Mouse (Mus musculus) urinary bladder, postnatal 36 days (tissue): ENCODE data around the gene Polr2l.
"Not testable (repeated sequence)": the region's sequence is repeated elsewhere in the genome, so short reads cannot be mapped to it uniquely, and the experiment has no call there.

Source experiments
- DNase-seq, 2 experiments: peaks; one replicate each; pipeline ENCODE4 v3.0.0; 2022; ENCODE audit warnings: low spot score in 2 of 2, mixed read lengths in 1 of 2

Polr2l gene

DNA sequence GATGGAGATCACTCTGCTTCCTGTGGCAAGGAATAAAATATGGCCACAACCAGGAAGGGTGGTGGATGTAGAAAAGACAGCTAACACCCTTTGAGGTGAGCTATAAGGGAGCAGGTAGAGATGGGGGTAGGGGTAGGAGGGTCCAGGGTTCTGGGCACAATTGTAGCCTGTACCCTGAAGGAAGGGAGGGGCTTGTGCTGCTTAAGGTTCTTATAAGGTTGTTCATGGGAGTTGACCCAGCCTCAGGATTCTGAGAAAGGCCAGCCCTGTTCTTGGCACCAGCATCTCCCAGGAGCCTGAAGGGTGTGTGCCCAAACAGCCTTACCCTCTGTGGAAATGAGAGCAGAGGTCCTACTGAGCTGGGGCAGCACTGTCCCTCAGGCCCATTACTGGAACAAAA lies 23.0 kb downstream of the Polr2l start:
- no peak for DNase-seq

DNA sequence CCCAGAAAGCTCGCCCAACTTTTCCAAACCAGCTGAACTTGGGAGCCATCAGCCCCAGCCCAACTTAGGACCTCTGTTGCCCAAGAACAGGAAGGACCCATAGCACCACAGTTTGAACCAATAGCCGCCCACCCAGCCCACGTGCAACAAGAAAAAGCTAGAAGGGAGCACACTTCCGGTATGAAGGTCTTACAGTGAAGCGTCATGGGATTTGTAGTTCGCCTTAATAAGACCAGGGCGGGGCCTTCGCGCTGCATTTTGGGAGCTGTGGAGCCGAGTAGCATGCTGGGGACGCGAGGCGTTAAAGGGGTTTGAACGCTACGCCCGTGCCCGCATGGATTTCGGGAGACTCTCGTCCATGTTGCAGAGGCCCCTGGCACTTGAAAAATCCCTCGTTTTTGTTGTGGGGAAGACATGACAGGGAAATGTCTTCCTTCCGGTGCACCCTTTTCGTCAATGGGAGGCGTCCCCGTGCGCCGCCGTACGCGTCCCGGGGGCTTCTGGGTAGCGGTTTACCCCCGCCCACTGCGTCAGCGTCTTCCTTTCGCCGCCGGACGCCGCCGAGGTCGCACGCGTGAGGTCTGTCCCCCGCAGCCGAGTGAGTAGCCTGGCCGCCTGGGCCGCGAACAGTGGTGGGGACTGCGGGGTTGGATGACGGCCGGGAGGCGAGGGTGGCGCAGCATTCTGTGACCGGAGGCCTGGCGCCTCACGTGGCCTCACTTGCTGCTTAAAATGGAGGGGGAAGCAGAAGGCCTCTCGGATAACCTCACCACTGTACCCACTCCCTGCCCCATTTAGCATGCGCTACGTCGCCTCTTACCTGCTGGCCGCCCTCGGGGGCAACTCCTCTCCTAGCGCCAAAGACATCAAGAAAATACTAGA lies 27.6 kb downstream of the Polr2l start, which contains the start of gene Rplp2:
Gene Rplp2, plus strand, starts transcription at position 261 of the 882 bp plus-strand sequence.
- peak; percentile 90 to 94 for DNase-seq

DNA sequence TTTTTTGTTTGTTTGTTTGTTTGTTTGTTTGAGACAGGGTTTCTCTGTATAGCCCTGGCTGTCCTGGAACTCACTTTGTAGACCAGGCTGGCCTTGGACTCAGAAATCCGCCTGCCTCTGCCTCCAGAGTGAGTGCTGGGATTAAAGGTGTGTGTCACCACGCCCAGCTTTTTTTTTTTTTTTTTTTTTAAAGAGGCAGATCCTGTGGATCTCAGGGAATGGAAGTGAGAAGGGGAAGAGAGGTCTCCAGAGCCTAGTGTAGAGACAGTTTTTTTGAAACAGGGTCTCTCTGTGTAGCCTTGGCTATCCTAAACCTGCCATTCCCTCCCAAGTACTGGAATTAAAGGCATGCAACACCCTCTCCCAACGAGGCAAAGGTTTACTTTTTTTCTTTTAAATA lies 28.6 kb downstream of the Polr2l start:
- not testable (repeated sequence) for DNase-seq

DNA sequence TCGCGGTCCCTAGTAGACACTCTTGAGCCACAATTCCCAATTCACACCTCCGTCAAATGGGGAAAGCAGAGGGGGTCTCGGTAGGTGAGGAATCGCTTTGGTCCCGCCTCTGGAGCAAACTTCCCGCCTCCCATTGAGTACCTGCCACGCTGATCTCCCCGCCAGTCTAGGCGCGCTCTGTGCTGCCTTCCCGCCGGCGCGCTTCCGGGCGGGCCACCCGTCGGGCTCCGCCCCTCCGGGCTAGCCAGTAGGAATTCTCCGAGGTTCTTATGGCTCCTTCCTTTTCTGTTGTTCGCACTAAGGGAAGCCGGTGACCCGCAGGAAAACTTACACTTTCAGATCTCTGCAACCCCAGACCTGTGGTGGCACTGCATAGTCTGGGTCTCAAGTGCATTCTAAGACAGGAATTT lies 31.1 kb downstream of the Polr2l start, which contains the start of gene Pidd1:
Gene Pidd1, minus strand, starts transcription at position 198 of the 410 bp plus-strand sequence.
- DNase-seq = peak in 1 of 2 experiments; percentile 69

DNA sequence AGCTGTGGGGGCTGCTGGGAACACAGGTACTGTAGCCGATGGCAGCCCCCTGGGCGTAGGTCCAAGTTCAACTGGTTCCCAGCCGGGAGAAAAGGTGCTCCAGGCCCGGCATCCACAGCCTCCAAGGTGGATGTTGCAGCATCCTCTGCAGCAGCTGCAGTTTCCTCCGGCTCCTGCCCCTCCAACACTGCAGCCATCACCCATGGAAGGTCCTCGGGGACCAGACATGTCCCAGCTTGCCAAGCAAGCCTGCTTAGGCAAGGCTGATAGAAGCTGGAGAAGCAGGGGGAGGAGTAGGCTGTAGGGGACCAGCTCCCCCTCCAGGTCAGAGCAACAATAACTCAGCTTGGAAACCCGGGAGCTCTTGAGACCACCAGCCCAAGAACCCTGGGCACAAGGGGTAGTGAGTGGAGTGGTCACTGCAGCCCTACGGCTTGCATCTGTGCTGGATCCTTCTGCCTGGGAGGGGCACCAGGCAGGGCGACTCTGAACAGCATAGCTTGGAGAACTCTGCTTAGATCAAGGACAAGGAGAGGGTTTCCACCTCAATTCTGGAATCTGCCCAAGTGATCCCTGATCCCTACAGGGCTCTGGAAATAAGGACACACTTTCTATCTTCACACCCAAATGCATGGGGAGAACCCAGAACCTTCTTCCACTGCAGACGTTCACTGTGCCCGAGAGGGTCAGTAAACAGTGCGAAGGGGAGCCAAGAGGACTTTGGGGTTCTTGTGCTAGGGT lies 31.7 kb downstream of the Polr2l start:
- no peak for DNase-seq

DNA sequence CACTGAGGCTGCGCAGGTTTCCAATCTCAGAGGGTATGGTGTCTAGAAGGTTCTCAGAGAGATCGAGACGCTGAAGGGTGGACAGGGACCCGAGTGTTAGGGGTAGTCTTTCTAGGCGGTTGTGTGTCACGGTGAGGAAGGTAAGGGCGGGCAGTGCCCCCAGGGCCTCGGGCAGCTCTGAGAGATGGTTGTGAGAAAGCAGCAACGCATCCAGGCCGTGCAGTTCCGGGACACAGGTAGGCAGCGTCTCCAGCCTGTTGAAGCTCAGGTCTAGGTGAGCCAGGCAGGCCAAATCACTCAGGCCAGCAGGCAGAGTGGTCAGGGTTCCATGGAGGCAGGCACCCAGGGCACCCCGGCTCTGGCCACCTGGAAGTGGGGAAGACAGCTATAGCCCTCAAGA lies 32.7 kb downstream of the Polr2l start:
- no peak for DNase-seq

DNA sequence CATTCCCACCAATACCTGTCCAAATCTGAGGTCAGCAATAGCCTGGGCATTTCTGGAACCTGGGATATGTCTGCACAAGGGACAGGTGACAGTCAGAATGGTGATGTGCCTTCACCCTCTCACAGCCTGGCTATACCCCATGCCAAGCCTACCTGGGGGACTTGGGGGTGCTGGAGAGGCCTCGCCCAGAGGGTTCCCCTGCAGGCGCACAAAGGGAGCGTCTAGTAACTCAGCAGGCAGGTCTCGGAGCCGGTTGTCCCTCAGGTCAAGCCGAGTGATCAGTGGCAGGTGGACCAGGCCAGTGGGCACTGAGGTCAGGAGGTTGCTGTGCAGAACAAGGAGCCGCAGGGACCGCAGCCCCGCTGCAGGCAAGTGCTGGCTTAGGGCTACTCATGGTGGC lies 33.5 kb downstream of the Polr2l start:
- no peak for DNase-seq

DNA sequence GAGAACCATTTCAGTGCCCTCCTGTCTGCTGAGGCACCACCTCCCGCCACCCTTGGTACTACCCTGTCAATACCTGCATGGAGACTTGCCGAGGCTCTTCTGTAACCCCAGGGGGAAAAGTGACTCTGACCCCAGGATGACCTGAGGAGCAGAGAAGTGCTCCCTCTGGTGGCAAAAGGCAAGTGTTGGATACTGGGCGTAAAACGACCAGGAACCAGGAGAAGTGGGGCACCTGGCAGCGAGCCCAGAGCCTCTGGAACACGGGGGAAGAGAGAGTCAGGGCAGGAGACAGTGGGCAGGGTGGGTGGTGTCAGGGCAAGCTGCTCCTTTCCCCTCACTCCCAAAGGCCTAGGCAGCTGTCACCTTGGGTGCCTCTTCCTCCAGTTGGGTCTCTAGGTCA lies 34.3 kb downstream of the Polr2l start:
- DNase-seq = no peak

DNA sequence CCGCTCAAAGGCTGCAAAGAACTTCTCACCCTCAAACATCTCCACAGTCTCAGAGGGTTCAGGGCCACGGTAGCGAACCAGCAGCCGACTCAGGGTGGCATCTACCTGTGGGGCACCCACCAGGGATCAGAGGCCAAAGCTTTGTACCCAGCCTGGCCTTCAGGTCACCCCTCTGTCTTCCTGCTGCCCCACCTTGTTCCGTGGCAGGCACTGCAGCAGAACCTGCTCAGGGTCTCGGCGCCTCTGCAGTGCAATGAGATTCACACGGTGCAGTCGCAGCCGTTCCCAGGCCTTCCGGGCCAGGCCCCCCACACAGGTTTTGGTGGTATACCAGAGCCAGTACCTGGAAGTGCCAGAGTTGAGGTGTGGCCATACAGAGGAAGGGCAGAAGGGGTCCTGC lies 35.1 kb downstream of the Polr2l start:
- no peak for DNase-seq

DNA sequence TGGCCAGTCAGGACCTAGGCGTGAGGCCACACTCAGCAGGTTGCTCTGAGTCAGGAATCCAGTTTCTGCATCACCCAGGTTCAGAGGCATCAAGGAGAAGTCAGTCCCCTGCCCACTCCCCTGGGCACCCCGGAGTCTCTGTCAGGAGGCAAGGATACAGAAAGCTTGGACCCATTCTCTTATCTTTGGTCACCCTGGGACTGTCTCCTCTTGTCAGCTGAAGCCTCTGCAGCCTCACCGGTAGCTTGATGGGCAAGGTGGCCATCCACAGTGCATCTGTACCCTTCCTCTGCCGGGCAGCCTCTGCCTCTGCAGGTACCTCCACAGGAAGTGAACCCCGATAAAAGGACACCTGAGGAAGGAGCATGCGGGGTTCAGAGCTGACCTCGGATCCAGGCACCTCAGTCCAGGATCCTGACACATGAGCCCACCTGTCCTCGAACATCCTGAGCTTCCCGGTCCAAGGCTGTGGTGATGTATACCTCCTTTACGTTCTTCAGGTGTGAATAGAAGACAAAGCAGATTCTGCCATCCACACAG lies 35.7 kb downstream of the Polr2l start:
- no peak for DNase-seq

DNA sequence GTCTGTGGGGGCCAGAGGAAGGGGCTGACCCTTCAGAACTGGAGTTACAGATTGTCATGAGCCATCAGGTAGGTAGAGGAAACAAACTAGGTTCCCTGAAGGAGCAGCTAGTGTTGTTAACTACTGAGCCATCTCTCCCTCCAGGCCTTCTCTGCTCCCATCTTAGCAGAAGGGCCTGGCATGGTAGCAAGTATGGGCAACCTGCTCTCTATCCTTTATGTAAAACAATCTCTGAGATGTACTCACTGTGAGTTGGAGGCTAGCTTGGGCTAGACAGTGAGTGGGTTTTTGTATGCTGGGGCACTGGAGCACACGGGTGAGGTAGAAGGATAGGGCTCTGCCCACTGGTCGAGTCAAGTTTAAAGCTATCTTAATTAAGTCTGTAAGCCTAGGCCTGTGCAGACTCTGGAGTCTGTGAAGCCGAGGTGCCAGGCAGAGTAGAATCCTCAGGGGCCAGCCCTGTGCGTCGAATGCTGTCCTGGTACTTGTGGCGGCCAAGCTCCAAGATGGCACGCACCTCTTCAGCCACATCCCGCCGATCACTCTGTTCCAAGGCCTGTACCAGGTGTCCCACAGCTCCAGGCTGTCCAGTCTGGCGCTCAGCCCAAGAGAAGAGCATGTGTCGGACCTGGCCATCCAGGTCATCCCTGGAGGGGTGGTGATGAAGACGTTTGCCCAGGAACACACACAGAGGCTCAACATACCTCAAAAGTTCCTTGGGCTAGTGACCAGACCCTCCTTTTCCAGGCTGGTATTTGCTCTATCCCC lies 36.5 kb downstream of the Polr2l start:
- DNase-seq = no peak

DNA sequence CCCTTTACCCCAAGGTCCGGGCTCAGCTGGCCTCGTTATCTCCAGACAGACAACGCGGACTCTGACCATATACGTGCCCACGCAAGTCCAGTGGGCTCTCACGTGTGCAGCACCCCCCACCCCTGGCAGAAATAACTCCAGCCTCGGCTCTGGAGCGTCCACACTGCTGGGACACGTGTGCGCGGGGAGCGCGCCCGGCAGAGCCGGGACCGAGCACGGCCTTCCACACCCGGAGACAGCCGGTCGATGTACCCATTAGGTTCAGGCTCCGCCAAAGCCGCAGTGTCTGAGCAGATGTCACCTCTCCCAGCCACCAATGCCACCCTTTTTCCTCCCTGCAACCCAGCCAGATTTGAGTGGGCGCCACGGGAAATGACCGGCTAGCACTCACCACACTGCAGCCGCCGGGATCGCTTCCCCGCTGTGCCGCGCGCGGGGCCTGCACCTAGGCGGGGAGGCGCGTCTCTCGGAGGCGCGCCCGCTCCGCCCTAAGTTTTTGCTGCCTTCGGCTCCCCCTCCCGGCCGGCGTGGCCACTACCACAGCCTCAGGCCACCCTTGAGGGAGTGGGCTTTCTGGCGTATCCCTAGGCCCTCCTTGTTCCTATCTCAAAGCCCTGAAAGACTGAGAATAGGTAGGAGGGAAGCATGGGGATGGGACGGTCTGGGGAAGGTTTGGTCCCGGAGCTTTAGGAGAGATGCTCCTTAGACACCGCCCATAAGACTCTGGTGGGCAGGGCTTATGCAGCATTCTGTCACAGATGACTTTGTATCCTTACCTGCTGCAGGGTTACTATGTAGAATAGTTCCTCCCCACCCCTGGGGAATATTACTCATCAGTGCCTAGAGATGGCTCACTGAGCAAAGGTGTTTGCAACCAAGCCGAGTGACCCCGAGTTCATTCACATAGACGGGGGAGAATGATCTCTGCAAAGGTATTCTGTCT lies 37.5 kb downstream of the Polr2l start, which contains the start of gene Slc25a22:
Gene Slc25a22, minus strand, starts transcription at position 715 of the 943 bp plus-strand sequence.
- DNase-seq = peak; percentile 78 to 81

DNA sequence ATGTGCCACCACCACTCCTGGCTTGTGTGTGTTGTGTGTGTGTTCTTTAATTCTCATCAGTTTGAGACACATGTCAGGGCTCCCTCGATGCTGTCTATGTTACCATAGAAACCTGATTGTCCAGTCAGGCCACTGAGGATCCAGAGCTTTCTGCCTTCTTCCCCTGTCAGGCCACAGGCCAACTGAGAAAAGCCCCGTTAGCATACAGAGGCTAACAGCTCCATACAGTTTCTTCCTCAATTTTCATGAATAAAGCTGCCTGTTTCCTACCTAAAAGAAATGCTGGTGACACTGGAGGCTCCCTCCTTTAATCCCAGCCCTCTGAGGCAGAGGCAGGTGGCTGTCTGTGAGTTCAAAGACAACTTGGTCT lies 38.4 kb downstream of the Polr2l start:
- DNase-seq = no peak

DNA sequence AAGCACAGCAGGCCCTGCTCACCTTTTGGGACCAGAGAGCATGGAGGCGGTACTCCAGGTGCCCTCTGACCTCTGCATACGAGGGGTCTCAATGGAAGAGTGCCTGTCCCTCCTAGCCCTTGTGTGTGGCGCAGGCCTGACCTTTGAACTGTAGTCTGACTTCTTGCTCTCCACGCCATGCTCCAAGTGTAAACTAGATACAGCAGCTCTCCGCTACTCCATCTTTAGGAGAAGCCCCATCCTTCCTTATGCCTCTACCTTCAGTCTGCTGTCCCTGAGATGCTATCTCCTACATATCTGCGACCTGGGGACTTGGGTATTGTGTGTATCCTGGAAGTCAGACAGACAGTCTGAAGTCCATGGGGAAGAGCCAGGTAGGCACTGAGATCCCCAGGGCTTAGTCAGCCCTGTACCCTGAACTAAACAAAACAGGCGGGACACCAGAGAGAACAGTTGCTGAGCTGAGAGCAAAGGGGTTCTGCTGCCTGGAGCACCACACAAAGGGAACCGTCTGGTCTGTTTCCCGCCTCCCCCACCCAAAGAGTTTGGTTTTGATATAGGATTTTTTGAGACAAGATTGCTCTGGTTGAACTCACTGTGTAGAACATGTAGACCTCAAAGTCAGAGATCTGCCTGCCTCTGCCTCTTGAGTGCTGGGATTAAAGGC lies 38.9 kb downstream of the Polr2l start:
- no peak for DNase-seq

DNA sequence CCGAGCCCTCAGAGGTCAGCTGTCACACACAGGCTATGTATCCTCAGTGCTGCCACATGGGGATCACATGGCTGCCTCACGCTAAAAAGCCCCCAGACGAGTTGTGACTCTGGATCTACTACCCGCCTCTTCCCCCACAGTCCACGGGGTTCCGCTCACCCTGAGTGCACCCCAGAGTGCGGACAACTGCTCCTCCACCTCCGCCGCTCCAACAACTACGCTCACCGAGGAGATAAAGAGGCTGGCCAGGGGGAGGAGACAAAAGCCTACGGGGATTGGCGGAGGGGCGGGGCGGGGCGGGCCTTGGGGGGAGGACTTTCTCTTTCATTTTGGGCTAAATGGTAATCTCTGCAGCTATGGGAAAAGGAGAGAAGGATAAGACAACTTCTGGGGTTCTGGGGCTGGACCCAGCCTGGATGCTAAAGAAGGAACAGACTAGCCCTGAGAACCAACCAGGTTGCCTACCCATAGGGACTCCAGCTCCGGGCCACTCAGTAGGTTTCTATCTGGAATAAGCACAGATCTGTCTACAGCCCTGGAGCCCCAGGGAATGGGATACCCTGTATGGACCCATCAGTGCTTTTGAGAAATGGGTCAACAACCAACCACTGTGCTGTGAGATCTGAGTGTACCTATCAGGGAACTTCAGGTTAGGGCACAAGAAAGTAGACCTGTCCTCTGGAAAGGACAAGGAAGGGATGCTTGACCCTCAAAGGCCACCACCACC lies 39.6 kb downstream of the Polr2l start:
- DNase-seq = no peak

DNA sequence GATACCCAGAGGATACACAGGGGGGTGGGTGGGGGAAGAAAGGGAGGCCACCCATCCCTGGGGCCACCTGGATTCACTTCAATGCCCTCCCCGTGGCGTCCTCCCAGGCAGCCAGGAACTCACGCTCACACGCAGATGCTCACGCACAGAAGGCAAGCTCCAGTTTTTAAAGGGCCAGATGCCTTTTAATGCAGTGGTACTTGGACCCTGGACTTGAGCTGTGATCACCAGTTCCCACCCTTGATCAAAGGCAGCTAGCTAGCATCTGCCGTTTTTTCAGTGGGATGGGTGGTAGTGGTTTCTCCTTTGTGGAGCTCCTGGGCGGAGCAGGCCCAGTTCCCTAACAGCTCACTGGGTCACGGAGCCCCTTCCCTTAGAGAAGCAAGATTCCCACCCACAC lies 40.5 kb downstream of the Polr2l start:
- DNase-seq = no peak

DNA sequence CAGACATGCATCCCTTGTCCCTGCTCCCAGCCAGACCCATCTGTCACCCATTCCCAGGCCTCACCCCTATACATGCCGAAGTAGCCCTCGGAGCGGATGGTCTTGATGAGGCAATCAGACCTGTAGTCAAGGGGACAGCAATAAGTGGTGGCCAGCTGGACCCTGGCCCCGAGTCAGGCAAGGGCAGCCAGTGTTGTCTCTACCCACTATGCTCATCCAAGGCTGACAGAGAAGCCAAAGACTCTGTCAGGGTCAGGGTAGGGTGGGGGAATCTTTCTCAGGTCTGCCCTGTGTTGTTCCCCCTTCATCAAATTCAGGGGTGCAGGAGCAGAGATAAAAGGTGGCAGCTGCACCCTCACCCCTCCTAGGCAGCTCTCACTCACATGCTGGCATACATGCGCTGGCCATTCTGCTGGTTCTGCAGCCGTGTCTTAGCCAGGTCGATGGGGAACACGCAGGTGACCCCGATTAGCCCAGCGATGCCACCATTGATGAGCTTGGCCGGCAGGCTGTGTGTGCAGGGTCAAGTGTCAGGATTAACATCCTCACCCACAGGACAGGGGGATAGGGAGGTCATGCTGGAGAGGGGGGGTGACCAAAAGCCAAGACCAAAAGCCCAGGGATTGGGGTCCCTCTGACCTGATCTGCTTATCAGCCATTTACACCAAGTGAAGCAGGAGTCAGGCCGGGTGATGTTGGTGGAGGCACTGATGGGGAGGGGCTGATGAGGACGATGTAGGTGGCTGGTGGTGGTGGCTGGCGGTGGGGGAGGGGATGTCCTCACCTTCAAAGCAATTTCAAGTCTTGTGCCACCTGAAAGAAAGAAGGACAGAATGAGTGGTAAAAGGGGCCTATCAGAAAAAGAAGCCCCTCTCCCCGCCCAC lies 41.2 kb downstream of the Polr2l start:
- DNase-seq = no peak
